Mouse (Mus musculus) mammary gland, adult 2 months (tissue): ENCODE results near the gene Shisa4. TPM values are rescaled to one million over a fixed set of nuclear protein-coding genes. Genes with fewer than 3 reads are reported as not detected.

ENCODE experiments used
- polyA plus RNA-seq: library from polyadenylated mRNA; depleted of rRNA; stranded (reverse); fragments of >200 nt; gene quantifications from 2 replicates; pipeline ENCODE4 v1.2.3, GENCODE M21; 2012; ENCODE audit warnings: low replicate concordance; rRNA removed

The Shisa4 gene
- polyA plus RNA-seq = 16.4 and 81.4 TPM in 2 replicates

GRCm38 (mm10) chr1:135374868-135375581, at the start of gene Shisa4:
Shisa4 (minus strand) TSS chr1:135375237.

GRCm38 (mm10) chr1:135324571-135324970, 50.5 kb downstream of the Shisa4 start, which contains the start of gene Lmod1:
Lmod1 (plus strand) TSS chr1:135324807.

Other genes with a start within 250 kb of the Shisa4 start
- 19.9 and 35.9 TPM in 2 replicates for gene Ptpn7, start 242.5 kb downstream of the Shisa4 start, polyA plus RNA-seq
- gene Arl8a, start 228.4 kb downstream of the Shisa4 start, polyA plus RNA-seq = 57.8 and 68.0 TPM in 2 replicates
- gene Gpr37l1, start 207.6 kb downstream of the Shisa4 start, polyA plus RNA-seq = 1.7 and 3.4 TPM in 2 replicates
- 12.2 and 13.0 TPM in 2 replicates for gene Elf3, start 116.7 kb downstream of the Shisa4 start, polyA plus RNA-seq
- gene Rnpep, start 91.2 kb downstream of the Shisa4 start, polyA plus RNA-seq = 30.6 and 39.7 TPM in 2 replicates
- 41.8 and 108 TPM in 2 replicates for gene Timm17a, start 61.5 kb downstream of the Shisa4 start, polyA plus RNA-seq
- gene Lmod1, start 50.4 kb downstream of the Shisa4 start, polyA plus RNA-seq = 6.0 and 14.6 TPM in 2 replicates
- gene Ipo9, start 55.3 kb upstream of the Shisa4 start, polyA plus RNA-seq = 109 and 182 TPM in 2 replicates
- gene Nav1, start 232.1 kb upstream of the Shisa4 start, polyA plus RNA-seq = 26.2 and 30.9 TPM in 2 replicates